Mouse (Mus musculus): ENCODE results near the gene Brd4. TPM values are rescaled to one million over a fixed set of nuclear protein-coding genes. Genes with fewer than 3 reads are reported as not detected.
"Not testable (repeated sequence)": the region's sequence is repeated elsewhere in the genome, so short reads cannot be mapped to it uniquely, and the experiment has no call there.

Brd4 gene
- polyA plus RNA-seq, 1 experiment from 2014 or later = 108 TPM

DNA sequence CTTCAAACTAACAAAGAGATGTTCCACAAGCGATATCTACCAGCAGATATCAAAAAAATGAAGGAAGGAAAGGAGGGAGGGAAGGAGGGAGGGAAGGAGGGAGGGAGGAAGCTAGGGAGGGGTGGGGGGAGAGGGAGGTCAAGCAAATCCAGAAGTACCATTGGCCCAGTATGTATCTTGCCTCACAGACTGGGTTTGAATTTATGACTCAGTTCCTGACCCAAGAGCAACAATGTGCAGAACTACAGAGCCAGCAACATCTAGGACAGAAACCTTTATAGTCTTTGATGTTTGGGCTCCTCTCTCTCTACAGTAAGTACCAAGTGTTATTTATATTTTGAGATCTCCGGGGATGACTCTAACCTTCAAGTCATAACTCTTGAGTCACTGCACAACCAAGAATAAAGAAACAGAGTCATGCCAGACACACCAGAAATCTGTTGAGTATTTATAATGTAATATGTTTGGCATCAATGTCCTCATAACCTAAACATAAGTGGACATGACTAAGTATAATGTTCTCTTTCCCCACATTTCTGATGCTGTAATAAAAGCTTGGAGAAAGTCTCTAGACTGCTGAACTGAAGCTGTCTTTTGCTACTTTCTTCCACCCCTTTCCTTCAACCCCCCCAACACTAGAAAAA, 32.6 kb downstream of the Brd4 start:
- no peak overlapping the region for H3K9ac ChIP-seq (replicated peaks)
- H3K4me1 ChIP-seq = no peaks in the 10 kb centered on the region; the same call in 1 of the 2 replicates
- peaks cover 3% of the 10 kb centered on the region for H3K36me3 ChIP-seq
- no peak overlapping the region for H3K4me2 ChIP-seq (replicated peaks)
- H3K9me3 ChIP-seq = no peaks in the 10 kb centered on the region
- whole genome bisulfite sequencing = 88% methylated on average over 2 of the region's 2 CpGs
- H3K27me3 ChIP-seq = no peaks in the 10 kb centered on the region
- H3K27ac ChIP-seq (replicated peaks) = no peak overlapping the region
- ATAC-seq (ENCODE audit: low FRiP score, low read depth) = no peak
- H3K4me3 ChIP-seq = no peak overlapping the region

DNA sequence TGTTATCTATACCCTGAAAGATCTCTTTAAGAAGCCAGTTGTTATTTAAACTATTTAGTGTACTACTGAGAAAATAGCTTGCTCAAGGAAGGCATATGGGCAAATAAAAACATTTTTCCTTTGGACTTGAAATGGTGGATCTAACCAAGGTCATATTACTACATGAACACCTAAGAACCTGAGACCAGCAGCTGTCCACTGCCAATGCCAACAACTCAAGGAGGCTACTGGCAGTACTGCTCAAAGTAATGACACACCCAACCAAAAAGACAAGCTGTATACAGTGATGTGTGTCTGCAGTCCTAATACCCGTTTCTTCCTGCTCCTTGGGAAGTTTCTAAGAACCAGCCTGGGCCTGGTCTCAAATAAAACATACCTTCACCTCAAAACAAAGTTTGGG, 34.5 kb downstream of the Brd4 start:
- no peak overlapping the region for H3K9ac ChIP-seq (replicated peaks)
- H3K27ac ChIP-seq (replicated peaks) = no peak overlapping the region
- no peak overlapping the region for H3K4me2 ChIP-seq (replicated peaks)
- peaks cover 3% of the 10 kb centered on the region for H3K36me3 ChIP-seq
- H3K9me3 ChIP-seq = no peaks in the 10 kb centered on the region
- 85% methylated on average over 1 of the region's 1 CpGs for WGBS
- peaks cover 2% of the 10 kb centered on the region; the same call in 1 of the 2 replicates for H3K4me1 ChIP-seq
- no peaks in the 10 kb centered on the region for H3K27me3 ChIP-seq
- no peak overlapping the region for H3K4me3 ChIP-seq
- no peak for ATAC-seq (ENCODE audit: low FRiP score, low read depth)

DNA sequence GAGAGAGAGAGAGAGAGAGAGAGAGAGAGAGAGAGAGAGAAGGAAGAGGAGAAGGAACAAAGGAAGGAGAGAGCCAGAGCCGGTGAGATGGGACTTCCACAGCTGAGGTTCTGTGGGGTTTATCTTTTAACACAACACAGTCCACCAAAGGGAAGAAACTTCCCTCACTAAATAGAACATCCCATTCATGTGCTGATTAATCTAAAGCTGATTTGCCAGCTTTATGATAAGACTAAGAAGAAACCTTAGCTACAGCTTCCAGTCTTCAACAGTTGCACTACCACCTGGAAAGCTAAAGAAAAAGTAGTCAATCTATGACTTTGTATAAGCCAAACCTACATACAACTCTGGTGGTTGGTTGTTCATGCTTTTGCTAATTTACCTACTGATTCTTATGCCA, 36.3 kb downstream of the Brd4 start:
- no peak overlapping the region for H3K9ac ChIP-seq (replicated peaks)
- H3K4me3 ChIP-seq = no peak overlapping the region
- ATAC-seq (ENCODE audit: low FRiP score, low read depth) = no peak
- peaks cover 3% of the 10 kb centered on the region for H3K36me3 ChIP-seq
- 80% methylated on average over 1 of the region's 1 CpGs for WGBS
- no peaks in the 10 kb centered on the region for H3K27me3 ChIP-seq
- H3K4me1 ChIP-seq = peaks cover 2% of the 10 kb centered on the region; the same call in 1 of the 2 replicates
- H3K4me2 ChIP-seq (replicated peaks) = no peak overlapping the region
- no peak overlapping the region for H3K27ac ChIP-seq (replicated peaks)
- H3K9me3 ChIP-seq = no peaks in the 10 kb centered on the region

DNA sequence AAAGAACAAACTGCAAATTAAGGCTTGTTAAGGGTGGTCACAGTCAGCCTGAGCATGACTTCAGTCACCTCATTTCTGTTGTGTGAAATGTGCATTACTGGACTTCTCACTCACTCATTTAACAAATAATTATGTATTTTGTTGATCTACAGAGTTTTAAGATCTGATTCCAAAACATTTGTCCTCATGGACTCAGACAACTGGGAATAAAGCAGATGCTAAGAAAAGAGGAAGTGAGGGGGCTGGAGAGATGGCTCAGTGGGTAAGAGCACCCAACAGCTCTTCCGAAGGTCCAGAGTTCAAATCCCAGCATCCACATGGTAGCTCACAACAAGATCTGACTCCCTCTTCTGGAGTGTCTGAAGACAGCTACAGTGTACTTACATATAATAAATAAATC, 36.9 kb downstream of the Brd4 start:
- WGBS = 95% methylated on average over 1 of the region's 1 CpGs

DNA sequence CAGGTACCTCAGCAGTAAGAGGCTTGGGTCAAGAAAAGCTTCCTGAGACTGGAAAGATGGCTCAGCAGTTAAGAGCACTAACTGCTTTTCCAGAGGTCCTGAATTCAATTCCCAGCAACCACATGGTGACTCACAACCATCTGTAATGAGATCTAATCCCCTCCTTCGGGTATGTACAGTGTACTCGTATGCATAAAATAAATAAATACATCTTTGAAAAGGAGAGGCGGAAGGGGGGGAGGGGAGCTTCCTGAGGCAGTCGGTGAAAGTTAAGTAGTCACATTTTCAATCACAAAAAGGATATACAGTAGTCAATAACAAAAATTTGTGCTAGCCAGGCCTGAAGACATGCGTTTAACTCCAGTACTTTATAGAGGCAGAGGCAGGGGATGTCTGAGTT, 38.4 kb downstream of the Brd4 start:
- ATAC-seq (ENCODE audit: low FRiP score, low read depth) = no peak
- Histone ChIP-seq H3K4me1 (peaks cover 2% of the 10 kb centered on the region; the same call in 1 of the 2 replicates), H3K4me3 (no peak overlapping the region), H3K27ac (replicated peaks) (no peak overlapping the region), H3K36me3 (peaks cover 4% of the 10 kb centered on the region), H3K9ac (replicated peaks) (no peak overlapping the region), H3K27me3 (no peaks in the 10 kb centered on the region), H3K4me2 (replicated peaks) (no peak overlapping the region), H3K9me3 (no peaks in the 10 kb centered on the region)
- WGBS = 74% methylated on average over 5 of the region's 5 CpGs

More for the DNA sequence above, 36.9 kb downstream of the Brd4 start:
- Histone ChIP-seq H3K27me3 (no peaks in the 10 kb centered on the region), H3K9me3 (no peaks in the 10 kb centered on the region), H3K9ac (replicated peaks) (no peak overlapping the region), H3K4me3 (no peak overlapping the region), H3K4me1 (peaks cover 2% of the 10 kb centered on the region; the same call in 1 of the 2 replicates), H3K4me2 (replicated peaks) (no peak overlapping the region), H3K36me3 (peaks cover 1% of the 10 kb centered on the region), H3K27ac (replicated peaks) (no peak overlapping the region)
- ATAC-seq (ENCODE audit: low FRiP score, low read depth) = no peak

DNA sequence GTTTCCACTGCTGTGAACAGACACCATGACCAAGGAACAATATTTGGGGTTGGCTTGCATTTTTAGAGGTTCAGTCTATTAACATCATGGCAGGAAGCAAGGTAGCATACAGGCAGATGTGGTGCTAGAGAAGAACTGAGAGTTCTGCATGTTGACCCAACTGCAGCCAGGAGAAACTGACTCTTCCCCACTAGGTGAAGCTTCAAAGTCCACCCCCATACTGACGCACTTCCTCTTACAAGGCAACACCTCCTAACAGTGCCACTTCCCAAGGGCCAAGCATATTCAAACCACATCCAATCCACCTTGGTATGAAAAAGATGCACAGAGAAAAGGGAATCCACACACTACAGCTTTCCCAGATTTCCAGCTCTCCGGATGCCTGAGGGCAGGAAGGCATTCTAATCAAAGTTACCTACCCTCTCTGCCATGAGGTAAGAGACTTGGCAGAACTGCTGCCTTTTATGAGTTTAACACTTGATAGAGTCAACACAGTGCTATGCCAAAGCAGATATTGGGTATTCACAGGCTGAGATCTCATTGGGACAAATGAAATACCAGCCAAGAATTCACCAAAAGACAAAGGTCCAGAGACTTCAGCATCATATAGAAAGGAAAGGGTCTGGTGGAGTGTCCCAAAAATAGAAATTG, 43.5 kb downstream of the Brd4 start:
- Histone ChIP-seq H3K4me1 (peaks cover 3% of the 10 kb centered on the region), H3K4me3 (no peak overlapping the region), H3K27me3 (no peaks in the 10 kb centered on the region), H3K9ac (replicated peaks) (no peak overlapping the region), H3K4me2 (replicated peaks) (no peak overlapping the region), H3K36me3 (peaks cover 8% of the 10 kb centered on the region; the same call in 1 of the 2 replicates), H3K9me3 (no peaks in the 10 kb centered on the region), H3K27ac (replicated peaks) (no peak overlapping the region)
- WGBS = 95% methylated on average over 2 of the region's 2 CpGs
- ATAC-seq (ENCODE audit: low FRiP score, low read depth) = no peak

DNA sequence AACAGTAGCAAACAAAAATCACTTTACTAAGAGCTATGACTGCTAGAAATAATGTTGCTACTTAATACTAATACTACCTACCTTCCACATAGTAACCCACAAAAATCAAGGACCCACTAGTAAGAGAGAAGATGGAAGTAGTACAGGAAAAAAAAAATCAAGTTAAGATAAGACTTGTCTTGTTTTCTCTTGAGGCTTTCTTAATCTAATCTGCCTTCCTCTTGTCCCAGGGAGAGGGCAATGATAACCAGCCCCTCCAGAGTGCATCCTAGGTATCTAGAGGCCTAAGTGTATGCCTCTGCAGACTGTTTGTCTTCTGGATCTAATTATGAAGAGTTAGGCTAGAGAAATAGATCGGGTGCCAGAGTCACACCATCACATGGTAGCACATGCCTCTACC, 45.9 kb downstream of the Brd4 start:
- Histone ChIP-seq H3K9ac (replicated peaks) (no peak overlapping the region), H3K27me3 (no peaks in the 10 kb centered on the region), H3K4me2 (replicated peaks) (no peak overlapping the region), H3K4me3 (no peak overlapping the region), H3K4me1 (peaks cover 9% of the 10 kb centered on the region), H3K9me3 (no peaks in the 10 kb centered on the region), H3K27ac (replicated peaks) (no peak overlapping the region), H3K36me3 (peaks cover 8% of the 10 kb centered on the region; the same call in 1 of the 2 replicates)
- 77% methylated on average over 1 of the region's 1 CpGs for WGBS
- no peak for ATAC-seq (ENCODE audit: low FRiP score, low read depth)

DNA sequence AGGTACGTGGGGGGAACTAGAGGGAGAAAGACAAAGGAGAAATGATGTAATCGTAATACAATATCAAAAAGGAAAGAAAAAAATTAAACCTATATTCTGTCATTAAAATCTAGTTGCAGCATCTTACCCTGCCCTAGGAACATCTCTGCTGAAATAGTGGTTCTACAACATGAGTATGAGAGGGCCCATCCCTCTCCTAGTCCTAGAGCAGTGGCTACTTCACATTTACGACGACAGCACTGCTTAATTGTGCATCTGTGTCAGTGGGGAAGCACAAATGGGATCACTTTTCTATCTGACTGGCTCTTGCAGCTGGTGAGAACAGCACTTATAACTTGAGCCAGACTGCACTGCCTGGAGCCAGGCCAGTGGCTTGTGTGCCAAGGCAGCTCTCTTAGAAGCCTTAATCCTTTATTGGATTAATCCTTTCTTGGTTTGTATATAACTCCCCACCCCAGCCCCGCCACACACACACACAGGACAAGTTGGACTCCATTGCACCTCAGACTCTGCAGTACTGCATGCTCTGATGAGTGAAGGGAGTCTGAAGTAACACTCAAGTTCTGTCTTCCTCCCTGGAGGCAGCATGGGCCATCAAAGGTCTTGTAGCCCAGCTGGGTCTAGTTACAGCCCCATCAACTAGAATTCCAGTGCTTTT, 48.9 kb downstream of the Brd4 start:
- Histone ChIP-seq H3K4me1 (peaks cover 9% of the 10 kb centered on the region), H3K27ac (replicated peaks) (peak overlapping the region; percentile 56), H3K27me3 (no peaks in the 10 kb centered on the region), H3K36me3 (0 out of 2 replicates have a peak, but pooled peaks cover 4% of the 10 kb centered on the region), H3K4me2 (replicated peaks) (no peak overlapping the region; the same call in 1 of the 2 replicates), H3K4me3 (no peak overlapping the region), H3K9me3 (no peaks in the 10 kb centered on the region), H3K9ac (replicated peaks) (no peak overlapping the region)
- peak; percentile 41; the same call in 1 of the 2 replicates for ATAC-seq (ENCODE audit: low FRiP score, low read depth)
- 64% methylated on average over 5 of the region's 5 CpGs for WGBS

DNA sequence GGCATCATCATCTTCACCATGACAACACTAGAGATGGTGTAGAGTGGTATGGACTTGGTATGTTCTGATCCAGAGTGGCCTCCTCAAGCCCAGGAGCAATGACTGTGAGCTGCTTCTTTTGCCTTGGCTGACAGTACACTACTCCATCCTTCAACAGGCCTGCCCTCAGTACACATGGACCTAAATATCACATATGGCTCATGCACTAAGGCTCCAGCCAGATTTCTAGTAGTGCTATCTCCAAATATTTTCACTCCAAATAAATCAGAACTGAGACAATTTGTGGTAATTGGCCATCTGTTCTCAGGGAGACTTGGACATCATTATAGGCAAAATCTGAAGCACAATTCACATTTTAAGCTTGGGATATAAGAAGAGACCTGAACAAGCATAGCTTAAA, 51.3 kb downstream of the Brd4 start:
- Histone ChIP-seq H3K9me3 (no peaks in the 10 kb centered on the region), H3K4me1 (peaks cover 9% of the 10 kb centered on the region), H3K9ac (replicated peaks) (no peak overlapping the region), H3K27me3 (no peaks in the 10 kb centered on the region), H3K4me2 (replicated peaks) (no peak overlapping the region), H3K4me3 (no peak overlapping the region), H3K27ac (replicated peaks) (no peak overlapping the region), H3K36me3 (peaks cover 18% of the 10 kb centered on the region)
- ATAC-seq (ENCODE audit: low FRiP score, low read depth) = no peak

DNA sequence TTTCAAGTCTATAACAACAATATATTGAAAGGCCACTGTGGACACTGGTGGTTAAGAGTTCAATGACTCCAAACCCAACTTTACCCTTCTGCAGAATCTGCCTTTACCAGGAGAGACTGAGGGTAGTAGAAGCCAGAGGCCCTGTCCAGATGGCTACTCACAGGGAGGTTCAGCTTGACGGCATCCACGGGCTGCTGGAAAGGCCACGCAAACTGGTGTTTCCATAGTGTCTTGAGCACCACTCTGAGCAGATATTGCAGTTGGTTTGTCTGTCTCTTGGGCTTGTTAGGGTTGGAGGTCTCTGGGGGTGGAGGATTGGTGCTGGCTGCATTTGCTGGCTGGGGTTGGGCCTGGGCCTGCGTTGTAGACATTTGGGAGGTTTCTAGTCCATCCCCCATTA, 55.3 kb downstream of the Brd4 start:
- Histone ChIP-seq H3K4me3 (no peak overlapping the region), H3K9me3 (no peaks in the 10 kb centered on the region), H3K36me3 (peaks cover 51% of the 10 kb centered on the region)

DNA sequence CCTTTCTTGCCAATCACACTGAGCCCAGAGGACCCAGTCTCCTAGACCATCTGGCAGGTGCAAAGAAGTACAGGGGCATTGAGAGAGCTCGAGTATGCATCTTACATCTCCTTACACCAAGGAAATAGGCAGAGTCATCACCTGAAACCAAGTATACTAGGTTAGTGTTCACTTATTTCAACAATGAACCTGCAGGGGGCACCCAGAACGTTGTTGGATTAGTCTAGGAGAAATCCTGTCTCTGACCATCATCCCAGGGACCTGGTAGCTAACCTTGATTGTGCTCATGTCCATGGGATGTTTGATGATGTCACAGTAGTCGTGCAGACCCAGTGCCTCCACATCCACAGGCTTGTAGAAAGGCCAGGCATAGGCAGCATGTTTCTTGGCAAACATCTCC, 63.6 kb downstream of the Brd4 start:
- H3K4me1 ChIP-seq = no peaks in the 10 kb centered on the region
- no peak overlapping the region for H3K27ac ChIP-seq (replicated peaks)
- no peaks in the 10 kb centered on the region for H3K27me3 ChIP-seq
- H3K9me3 ChIP-seq = no peaks in the 10 kb centered on the region
- ATAC-seq (ENCODE audit: low FRiP score, low read depth) = no peak
- no peak overlapping the region for H3K4me2 ChIP-seq (replicated peaks)
- H3K4me3 ChIP-seq = no peak overlapping the region
- peaks cover 95% of the 10 kb centered on the region for H3K36me3 ChIP-seq
- no peak overlapping the region for H3K9ac ChIP-seq (replicated peaks)
- 75% methylated on average over 3 of the region's 3 CpGs for WGBS

More for the DNA sequence above, 55.3 kb downstream of the Brd4 start:
- no peak overlapping the region for H3K9ac ChIP-seq (replicated peaks)
- H3K4me1 ChIP-seq = no peaks in the 10 kb centered on the region
- H3K4me2 ChIP-seq (replicated peaks) = no peak overlapping the region
- H3K27me3 ChIP-seq = no peaks in the 10 kb centered on the region
- WGBS = 92% methylated on average over 4 of the region's 4 CpGs
- no peak overlapping the region for H3K27ac ChIP-seq (replicated peaks)
- ATAC-seq (ENCODE audit: low FRiP score, low read depth) = no peak

DNA sequence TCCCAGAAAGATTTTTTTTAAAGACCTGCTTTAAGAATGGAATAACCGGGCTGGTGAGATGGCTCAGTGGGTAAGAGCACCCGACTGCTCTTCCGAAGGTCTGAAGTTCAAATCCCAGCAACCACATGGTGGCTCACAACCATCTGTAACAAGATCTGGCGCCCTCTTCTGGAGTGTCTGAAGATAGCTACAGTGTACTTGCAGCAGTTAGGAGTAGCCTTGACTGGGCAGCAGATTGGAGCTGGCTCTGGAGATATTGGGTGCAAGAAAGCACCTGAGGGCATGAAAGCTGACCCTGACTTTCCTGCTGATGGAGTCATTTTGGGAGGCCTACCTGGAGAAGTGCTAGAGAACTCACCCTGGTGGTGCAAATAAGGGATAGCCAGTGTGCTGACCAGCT, 68.9 kb downstream of the Brd4 start:
- 79% methylated on average over 4 of the region's 4 CpGs for WGBS
- H3K4me3 ChIP-seq; H3K9me3 ChIP-seq; ATAC-seq (ENCODE audit: low FRiP score, low read depth); H3K9ac ChIP-seq (replicated peaks); H3K27ac ChIP-seq (replicated peaks); H3K4me1 ChIP-seq; H3K27me3 ChIP-seq; H3K4me2 ChIP-seq (replicated peaks): not testable (repeated sequence)
- H3K36me3 ChIP-seq = peaks cover 95% of the 10 kb centered on the region
